Mouse (Mus musculus) bone marrow macrophage, adult 2 months (primary cell): ENCODE measurements around the gene Cep128. TPM values are rescaled to one million over a fixed set of nuclear protein-coding genes. Genes with fewer than 3 reads are reported as not detected.

Experiments used
- H3K27ac ChIP-seq: 2 replicates; pipeline ENCODE4 v1.5.1; 2012; ENCODE audit warnings: low read depth, low read length; ENCODE audit not compliant: insufficient read depth
- H3K4me1 ChIP-seq: 2 replicates; pipeline ENCODE4 v1.6.1; 2012; ENCODE audit warnings: low read length; ENCODE audit not compliant: control insufficient read depth, insufficient read depth
- H3K4me3 ChIP-seq: 2 replicates; pipeline ENCODE4 v1.5.1; 2012; ENCODE audit warnings: mild to moderate bottlenecking, low read length, moderate library complexity; ENCODE audit not compliant: insufficient read depth
- CTCF ChIP-seq: IDR thresholded peaks from 2 replicates; pipeline ENCODE4 v1.5.1; 2012; ENCODE audit warnings: low read depth, mild to moderate bottlenecking, low read length, moderate library complexity
- POLR2A ChIP-seq: IDR thresholded peaks from 2 replicates; pipeline ENCODE4 v1.6.1; 2012; ENCODE audit warnings: mild to moderate bottlenecking, low read depth, low read length, borderline replicate concordance
- polyA plus RNA-seq: library from polyadenylated mRNA; stranded (reverse); fragments of >200 nt; gene quantifications from 2 replicates; pipeline ENCODE4 v1.2.4, GENCODE M21; 2012; ENCODE audit not compliant: missing spikeins, insufficient read depth, insufficient read length

The Cep128 gene
- polyA plus RNA-seq, 1 experiment, result 21.0 TPM

GRCm38 (mm10) chr12:91134740-91135517 is 249.3 kb downstream of the Cep128 start:
- Histone ChIP-seq H3K4me1 (no peaks in the 10 kb centered on the region), H3K27ac (no peak overlapping the region), H3K4me3 (no peak overlapping the region)
- TF ChIP-seq CTCF, result no peak
- no peak for TF ChIP-seq POLR2A

DNA sequence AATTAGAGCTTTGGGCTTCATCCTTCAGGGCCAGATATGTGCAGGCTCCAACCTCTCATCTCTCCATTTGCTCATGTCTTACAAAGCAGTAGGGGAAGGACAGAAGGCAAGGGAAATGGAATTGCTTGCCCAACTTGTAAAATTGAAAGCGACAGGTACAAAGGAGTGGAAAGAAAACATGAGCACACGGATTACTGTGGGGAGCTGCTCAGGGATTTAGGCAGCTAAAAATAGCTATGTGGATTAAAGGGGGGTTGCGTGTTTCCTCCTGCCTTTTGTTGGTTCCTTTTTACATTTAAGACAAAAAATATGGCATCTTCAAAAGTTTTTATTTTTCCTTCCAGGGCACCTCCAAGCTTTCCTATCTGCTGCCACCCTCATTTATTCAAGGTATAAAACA is 269.2 kb downstream of the Cep128 start:
- no peak for TF ChIP-seq POLR2A
- TF ChIP-seq CTCF, result no peak
- no peak overlapping the region for H3K4me3 ChIP-seq
- no peak overlapping the region for H3K27ac ChIP-seq
- peaks cover 4% of the 10 kb centered on the region; the same call in 1 of the 2 replicates for H3K4me1 ChIP-seq

GRCm38 (mm10) chr12:91103316-91103715 is 280.9 kb downstream of the Cep128 start:
- no peaks in the 10 kb centered on the region for H3K4me1 ChIP-seq
- H3K4me3 ChIP-seq, result no peak overlapping the region
- TF ChIP-seq POLR2A (no peak), CTCF (no peak)
- H3K27ac ChIP-seq, result no peak overlapping the region

GRCm38 (mm10) chr12:91097869-91098268 is 286.3 kb downstream of the Cep128 start:
- Histone ChIP-seq H3K4me1 (peaks cover 7% of the 10 kb centered on the region), H3K4me3 (no peak overlapping the region), H3K27ac (no peak overlapping the region)
- TF ChIP-seq CTCF, result no peak
- TF ChIP-seq POLR2A, result no peak

GRCm38 (mm10) chr12:91096197-91096596 is 288.0 kb downstream of the Cep128 start:
- no peak overlapping the region for H3K4me3 ChIP-seq
- H3K4me1 ChIP-seq, result peaks cover 9% of the 10 kb centered on the region
- TF ChIP-seq POLR2A (no peak), CTCF (no peak)
- H3K27ac ChIP-seq, result no peak overlapping the region

DNA sequence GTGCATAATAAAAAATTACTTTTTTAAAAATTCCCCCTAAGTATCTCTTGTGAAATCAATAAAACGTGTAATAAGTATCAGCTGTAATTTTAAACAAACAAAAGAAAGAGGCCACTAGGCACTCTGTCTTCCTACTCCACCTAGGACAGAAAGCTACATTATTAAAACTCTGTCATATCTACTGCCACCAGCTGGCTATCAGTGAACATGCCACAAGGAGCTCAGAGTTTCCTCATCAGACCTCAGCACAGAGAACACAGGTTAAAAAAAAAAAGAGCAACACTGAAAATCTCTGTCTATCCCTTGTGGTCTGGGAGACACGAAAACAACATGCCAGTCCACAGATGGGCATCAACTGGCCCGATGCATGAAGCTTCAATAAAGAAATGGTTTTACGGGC is 295.9 kb downstream of the Cep128 start:
- no peak for TF ChIP-seq CTCF
- no peak for TF ChIP-seq POLR2A
- Histone ChIP-seq H3K4me1 (0 out of 2 replicates have a peak, but pooled peaks cover 2% of the 10 kb centered on the region), H3K27ac (no peak overlapping the region), H3K4me3 (no peak overlapping the region)

- Histone ChIP-seq H3K4me3 (no peak overlapping the region), H3K4me1 (no peaks in the 10 kb centered on the region), H3K27ac (no peak overlapping the region)
- TF ChIP-seq POLR2A (no peak), CTCF (no peak)
These were observed 298.2 kb downstream of the Cep128 start for GRCm38 (mm10) chr12:91085967-91086366.

GRCm38 (mm10) chr12:91075600-91075999 is 308.6 kb downstream of the Cep128 start:
- Histone ChIP-seq H3K27ac (no peak overlapping the region), H3K4me1 (no peaks in the 10 kb centered on the region), H3K4me3 (no peak overlapping the region)
- no peak for TF ChIP-seq POLR2A
- TF ChIP-seq CTCF, result no peak

GRCm38 (mm10) chr12:91070551-91071045 is 313.6 kb downstream of the Cep128 start:
- no peaks in the 10 kb centered on the region for H3K4me1 ChIP-seq
- H3K27ac ChIP-seq, result no peak overlapping the region
- no peak for TF ChIP-seq CTCF
- no peak for TF ChIP-seq POLR2A
- no peak overlapping the region for H3K4me3 ChIP-seq

DNA sequence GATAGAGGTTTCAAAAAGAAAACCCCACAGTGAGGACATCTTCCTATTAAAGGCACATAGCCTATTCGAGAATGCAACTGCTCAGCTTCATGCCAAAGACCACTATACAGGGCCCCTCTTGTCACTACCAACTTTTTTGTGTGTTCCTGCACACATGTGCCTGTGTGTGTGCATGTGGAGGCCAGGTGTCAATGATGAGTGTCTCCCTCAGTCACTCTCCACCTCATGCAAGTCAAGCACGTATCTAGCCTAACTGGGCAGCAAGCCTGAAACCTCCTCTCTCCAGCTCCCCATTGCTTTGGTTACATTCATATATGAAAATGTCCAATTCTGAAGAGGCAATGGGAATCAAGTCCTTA is 317.1 kb downstream of the Cep128 start:
- H3K27ac ChIP-seq, result no peak overlapping the region
- no peak overlapping the region for H3K4me3 ChIP-seq
- TF ChIP-seq POLR2A (no peak), CTCF (no peak)
- no peaks in the 10 kb centered on the region for H3K4me1 ChIP-seq
